Mouse (Mus musculus) layer of hippocampus, postnatal 10 days (tissue): ENCODE data around the gene Olfr550. TPM values are rescaled to one million over a fixed set of nuclear protein-coding genes. Genes with fewer than 3 reads are reported as not detected.
"Not testable (repeated sequence)": the region's sequence is repeated elsewhere in the genome, so short reads cannot be mapped to it uniquely, and the experiment has no call there.

Source experiments
- DNase-seq, 2 experiments: peaks; one replicate each; pipeline ENCODE4 v3.0.0; 2021; ENCODE audit warnings: low spot score in 2 of 2
- long read RNA-seq: library from polyadenylated mRNA; stranded (forward); transcript quantifications from one replicate; pipeline ENCODE4 v2.0.0, GENCODE M21; 2023
- total RNA-seq, 2 experiments: library from RNA; stranded (reverse); gene quantifications; 2 replicates each; pipeline ENCODE4 v1.2.3; 2021

Gene Olfr550
- total RNA-seq = 1 to 10 TPM in 1 of 2 experiments, under 1 TPM in 1; 0.94 to 2.7 TPM
- long read RNA-seq, full-length matches to known transcripts = 1 of 2 reads
- long read RNA-seq, partial matches to known transcripts = 0 of 2 reads
- long read RNA-seq, other reads (novel, unspliced or antisense) = 1 of 2 reads

DNA sequence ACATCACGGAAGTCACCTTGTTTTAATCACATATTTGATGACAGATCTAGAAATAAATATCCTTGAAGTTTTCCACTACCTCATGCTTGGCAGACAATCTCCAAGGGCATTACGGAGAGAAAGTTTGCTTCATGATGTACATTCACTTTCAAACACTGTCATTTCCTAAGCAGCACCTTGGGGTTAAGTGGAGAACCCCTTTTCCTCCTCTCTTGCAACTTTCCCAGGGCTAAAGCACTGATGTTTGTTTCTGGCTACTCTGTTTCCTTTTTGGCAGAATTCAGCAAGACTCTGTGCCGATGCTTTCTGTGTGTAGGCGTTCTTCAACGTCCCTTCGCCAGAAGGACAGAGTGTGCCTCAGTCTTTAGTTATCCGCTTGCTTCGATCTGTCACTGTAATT, at the start of gene Olfr550:
Gene Olfr550 (plus strand): TSS at position 301 of the 400 bp plus-strand sequence.
- no peak for DNase-seq

DNA sequence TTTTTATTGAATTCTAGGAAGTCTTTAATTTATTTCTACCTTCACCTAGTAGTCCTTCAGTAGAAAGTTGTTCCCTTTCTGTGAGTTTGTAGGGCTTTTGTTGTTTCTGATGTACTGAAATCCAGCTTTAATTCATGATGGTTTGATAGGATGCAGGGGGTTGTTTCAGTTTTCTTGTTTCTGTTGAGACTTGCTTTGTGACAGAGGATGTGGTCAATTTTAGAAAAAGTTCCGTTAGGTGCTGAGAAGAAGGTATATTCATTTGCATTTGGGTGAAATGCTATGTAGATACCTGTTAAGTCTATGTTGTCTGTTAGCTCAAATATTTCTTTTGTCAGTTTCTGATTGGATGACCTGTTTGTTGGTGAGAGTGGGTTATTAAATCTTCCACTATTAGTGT, 42.2 kb upstream of the Olfr550 start:
- no peak for DNase-seq

DNA sequence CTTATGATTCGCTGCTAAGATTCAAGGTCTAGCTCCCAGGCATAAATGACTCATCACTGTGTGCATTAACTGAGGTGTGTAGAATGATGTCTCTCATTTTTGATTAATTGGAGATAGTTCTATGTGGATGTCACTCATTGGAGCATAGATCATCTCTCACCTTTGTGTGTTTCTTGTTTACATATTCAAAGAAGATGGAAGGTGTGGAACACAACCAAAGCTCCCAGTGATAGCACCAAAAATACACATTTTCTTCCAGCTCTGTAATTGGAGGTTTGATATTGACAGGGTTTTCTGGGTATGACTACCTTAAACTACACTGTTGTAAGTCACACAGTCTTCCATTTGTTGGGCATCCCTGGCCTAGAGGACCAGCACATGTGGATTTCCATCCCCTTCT, 36.8 kb upstream of the Olfr550 start, which contains the start of gene Olfr547:
Gene Olfr547 (plus strand): TSS at position 301 of the 400 bp plus-strand sequence.
- no peak for DNase-seq

DNA sequence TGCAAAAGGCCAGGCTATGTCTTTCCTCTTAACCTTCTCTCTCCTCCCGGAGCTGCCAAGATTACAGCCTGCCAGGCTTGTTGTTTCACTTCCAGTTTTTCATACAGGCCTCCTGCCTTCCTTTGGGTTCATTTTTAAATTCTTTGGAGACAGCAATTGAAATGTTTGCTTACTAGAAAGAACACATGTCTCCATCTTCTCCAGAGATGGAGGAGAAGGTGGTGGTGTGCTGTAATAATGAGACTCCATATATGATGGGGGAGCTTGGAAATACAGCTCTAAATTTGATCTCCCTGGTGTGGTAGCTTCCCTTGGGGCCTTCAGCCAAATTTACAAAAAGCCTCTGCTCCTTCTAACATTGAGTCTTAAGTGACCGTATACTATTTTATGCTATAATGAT, 30.6 kb upstream of the Olfr550 start, which contains the start of gene Olfr548-ps1:
Gene Olfr548-ps1 (plus strand): TSS at position 301 of the 400 bp plus-strand sequence.
- DNase-seq = no peak

DNA sequence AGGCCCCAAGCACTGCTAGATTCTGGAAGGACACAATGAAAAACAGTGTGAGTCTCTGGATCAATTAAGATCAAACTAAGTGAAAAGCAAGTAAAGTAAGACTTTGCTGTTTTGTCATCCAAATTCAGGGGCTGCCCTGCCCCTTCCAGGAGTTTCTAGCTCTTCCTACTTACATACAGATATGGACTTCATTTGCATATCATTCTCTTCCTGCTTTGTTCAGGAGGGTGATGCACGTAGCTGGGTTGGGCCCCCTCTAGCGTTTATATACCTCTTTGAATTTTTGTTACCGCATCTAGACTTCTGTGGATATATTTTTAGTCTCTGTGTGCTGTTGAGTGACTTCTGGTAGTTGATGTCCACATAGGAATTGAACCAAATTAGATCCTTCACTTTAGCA, 30.0 kb upstream of the Olfr550 start:
- no peak for DNase-seq

DNA sequence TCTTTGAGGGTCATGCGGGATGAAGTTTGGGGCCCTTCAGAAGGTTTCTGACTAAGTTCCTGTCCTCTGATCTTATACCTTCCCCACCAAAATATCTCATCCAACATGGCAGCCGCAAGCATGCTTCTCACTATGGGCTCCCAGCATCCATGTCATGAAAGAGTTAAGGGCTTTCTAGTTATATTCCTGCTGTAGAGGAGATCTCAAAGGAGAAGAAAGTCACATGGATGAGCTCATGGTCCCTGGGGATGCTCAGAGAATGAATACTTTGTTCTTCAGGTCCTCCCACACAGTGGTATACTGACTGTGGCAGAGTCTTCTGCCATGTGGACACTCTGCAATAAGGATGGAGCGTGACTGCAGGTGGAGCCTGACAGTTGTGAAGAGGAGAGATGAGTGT, 21.7 kb upstream of the Olfr550 start, which contains the start of gene Olfr549:
Gene Olfr549 (plus strand): TSS at position 301 of the 400 bp plus-strand sequence.
- DNase-seq = no peak

DNA sequence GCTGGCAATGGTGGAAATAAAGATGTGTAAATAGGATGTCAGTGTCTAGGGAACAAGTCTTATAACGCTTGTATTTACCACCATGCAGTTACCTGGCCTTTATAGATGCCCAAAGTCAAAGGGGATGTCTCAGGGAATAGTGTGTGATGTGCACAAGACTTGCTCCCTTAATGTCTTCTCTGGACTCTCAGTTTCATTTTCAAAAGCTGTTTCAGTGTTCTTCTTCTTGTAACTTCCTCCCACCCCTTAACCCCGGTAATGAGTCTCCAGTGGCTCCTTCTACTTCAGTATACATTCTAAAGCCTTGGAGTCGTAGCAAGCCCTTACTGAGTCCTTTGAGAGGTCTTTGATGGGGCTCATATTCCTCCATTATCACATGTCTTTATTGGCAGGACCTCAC, 18.0 kb upstream of the Olfr550 start:
- no peak for DNase-seq

DNA sequence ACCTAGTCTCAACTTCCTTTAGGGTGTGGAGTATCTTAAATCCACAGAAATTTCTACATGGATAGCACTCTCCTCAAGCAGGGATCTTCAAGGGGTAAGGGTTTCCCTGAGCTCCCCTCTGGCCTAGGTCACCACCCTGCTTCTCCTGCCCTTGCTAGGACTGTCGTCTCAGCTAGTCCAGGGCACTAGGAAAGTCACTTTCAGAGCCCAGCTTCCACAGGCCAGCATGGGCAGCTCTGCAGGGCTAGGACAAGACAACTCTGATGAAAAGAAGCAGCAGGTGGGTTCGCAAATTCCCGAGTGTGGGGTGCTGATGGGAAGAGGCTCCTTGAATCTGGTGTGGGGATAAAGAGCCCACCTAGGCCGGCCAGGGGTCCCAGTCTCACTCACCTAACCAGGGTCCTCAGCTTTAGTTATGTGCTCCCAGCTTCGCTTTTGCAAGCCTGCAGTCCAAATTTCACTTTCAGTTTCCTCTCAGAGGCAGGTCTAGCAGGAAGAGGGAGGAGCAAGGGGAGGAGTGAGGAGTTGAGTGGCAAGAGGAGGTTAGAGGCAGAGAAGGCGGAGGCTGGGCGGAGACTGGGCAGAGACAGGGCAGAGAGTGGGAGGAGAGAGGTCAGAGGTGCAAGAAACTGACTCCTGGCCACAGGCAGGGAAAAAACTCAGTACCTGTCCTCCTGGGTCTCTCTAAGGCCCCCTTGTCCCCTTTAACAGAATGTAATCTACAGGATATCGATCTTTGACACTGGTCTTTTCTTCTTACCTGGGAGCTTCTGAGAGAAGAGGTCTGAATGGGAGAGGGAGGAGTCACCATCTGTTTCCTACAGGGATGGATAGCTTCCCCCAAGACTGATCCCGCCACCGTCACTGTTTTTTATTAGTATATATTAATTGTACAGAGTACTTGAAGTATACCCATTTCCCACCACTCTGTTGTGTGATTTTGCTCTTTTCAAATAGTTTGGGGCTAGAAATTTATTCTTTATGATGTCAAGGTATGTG, 5.9 kb upstream of the Olfr550 start, which contains the start of gene Trim21:
Gene Trim21 (minus strand): TSS at position 488 of the 999 bp plus-strand sequence.
- peak; percentile 49 to 64 for DNase-seq

DNA sequence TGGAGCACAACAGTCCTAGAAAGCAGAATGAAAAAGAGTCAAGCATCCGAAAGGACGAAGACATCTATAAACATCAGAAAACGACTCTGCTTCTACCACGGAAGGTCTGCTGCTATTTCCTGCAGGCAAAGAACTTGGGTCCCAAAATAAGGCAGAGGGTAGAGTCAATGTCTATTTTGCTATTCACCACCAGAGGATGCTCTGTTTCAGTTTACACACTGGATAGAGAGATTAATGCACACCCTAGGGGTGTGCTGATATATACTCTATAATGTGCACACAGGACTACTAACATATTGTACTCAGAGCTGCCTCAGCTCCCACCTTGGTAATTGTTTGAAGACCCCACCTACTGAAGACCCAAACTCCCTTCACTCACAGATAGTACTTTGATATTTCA, 5.0 kb upstream of the Olfr550 start:
- DNase-seq = no peak

DNA sequence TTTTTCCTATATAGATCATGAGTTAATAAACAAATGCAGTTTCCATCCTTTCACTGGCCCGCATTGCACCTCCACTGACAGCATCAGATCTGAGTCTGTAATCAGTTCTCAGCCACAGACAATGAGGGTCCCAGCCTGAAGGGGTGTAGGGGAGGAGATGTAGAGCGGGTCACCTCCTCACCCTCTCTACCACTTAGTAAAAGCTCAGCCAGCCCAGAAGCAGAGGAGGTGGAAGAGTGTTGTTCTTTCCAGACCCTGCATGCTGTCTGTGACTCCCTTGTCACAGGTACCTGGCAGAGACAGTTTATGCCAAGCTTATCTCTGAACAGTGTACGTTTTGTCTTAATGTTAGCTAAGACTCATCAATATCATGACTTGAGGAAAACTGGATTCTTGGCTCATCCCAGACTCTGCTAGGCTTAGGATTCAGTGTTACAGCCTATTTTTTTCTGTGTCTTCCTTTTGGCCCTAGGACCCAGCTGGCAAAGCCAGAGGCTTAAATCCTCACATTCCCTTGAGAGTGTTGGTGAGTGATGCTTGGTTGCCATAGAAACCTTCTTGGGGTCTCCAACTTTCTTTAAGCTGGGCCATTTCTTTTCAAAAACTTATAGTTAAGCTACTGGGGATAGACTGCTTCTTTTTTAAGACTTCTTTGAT, 2.1 kb downstream of the Olfr550 start:
- DNase-seq = no peak

DNA sequence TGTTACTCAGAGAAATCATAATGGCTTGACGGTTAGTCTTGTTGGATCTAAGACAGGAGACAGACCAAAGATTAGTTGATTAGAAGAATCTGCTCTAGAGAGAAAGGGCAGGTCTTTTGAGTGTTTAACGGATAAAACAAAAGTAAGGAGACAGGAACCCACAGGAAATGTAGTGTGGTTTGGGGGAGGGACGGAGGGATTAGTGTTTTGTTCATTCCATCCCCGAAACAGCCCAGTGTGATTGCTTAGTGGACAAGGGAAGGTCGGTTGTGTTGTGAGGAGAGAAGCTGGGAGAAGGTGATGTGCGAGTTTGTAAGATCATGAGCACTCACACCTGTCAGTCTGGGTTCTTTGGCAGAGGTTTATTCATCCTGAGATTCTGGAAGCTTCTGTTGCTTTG, 4.8 kb downstream of the Olfr550 start:
- no peak for DNase-seq

DNA sequence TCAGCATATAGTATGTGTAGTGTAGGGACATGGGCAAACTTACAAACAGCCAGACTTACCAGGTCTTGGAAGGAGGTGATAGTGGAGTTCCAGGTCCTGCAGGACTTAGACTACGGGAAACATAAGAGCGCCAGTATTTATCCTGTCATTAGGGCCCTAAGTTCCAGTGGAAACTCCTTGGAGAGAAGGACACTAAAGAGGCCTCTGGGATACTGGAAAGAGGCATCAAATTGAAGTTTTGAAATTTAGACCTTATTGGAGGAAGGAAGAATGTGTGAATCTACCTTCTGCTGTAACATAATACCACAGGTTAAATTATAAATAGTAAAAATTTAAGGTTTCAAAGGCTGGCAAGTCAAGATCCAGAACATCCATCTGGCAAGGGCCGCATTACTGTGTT, 20.5 kb downstream of the Olfr550 start, which contains the start of gene Olfr551:
Gene Olfr551 (minus strand): TSS at position 101 of the 400 bp plus-strand sequence.
- no peak for DNase-seq

DNA sequence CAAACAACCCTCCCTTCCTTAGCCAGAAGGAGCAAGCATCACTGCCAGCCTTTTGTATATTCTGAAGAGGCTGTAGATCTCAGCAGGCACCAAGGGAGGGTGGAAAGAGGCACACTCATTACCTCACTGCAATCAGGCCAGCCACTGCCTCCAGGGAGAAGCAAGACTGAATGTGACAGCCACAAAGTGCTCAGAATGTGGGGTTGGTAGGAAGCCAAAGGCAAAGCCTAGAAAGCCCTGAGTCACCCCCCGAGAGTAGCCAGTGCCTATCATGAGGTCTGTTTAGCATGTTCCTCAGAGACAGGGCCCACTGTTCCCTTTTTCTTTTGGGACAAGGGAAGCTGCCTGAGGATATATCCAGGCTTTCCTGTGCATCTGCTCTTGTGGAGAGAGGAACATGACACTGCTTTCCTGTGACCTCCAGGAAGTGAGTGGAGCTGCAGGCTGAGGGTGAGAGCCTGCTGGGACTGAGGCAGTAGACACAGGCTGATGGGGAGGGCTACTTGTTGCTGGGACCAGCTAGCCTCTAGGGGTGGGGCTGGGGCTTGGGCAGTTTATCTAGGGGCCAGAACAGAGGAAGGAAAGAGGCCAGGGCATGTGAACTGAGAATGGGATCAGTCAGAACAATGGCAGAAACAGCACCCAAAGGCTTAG, 26.3 kb downstream of the Olfr550 start, which contains the start of gene Olfr552:
Gene Olfr552 (plus strand): TSS at position 393 of the 654 bp plus-strand sequence.
- DNase-seq = no peak

DNA sequence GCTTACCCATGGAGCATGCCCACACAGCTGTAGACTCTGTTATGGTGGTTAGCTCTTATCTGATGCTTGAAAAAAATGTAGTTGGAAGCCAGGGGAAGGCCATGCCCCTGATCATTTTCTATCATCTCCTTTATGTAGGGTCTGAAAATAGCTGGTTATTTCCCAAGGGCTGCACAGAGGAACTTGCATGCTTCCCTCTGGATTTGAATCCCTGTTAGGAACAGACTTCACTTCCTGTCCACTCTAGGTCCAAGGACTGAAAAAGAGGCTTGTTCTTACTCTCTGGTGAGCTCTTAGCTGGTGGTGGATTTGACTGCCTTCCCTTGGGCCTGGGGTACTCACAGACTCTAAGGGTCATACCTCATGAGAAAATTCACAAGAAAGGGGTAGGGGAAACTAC, 46.9 kb downstream of the Olfr550 start, which contains the start of gene Olfr553:
Gene Olfr553 (minus strand): TSS at position 101 of the 400 bp plus-strand sequence.
- DNase-seq = no peak

DNA sequence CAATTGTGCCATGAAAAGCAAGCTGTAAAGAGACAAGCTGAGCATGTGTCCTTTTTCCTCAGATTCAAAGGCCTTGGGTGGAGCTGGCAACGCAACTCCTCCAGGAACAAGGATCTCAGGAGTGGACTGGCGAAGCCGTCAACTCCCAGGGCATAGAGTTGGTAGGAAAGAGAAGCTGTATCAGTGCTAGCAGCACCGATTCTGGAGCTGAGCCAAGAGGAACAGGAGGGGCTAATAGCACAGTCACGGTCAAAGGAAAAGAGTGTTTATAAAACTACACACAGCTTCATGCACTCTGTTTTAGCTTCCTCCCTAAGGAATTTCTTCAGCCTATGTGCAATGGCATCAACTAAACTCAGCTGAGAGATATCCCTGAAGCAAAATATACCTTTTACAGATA, 48.4 kb downstream of the Olfr550 start:
- DNase-seq = no peak

DNA sequence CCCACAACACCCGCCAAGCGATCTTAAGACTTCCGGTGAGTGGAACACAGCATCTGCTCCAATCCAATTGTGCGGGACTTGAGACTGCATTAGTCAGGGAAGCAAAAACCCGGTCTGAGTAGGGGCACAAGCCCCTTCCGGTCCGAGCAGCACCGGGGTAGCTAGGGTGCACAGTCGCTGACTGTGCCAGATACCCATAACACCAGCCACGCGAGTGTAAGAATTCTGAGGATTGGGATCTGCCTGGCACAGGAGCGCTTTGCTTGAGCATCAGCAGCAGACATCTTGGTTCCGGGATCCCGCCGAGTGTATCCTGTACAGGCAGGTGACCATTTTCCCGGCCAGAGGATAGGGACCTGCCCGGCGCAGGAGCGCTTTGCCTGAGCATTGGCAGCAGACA, 49.1 kb downstream of the Olfr550 start:
- DNase-seq = not testable (repeated sequence)

Other genes starting within 250 kb of the Olfr550 start
- 10 to 100 TPM; 15.6 to 18.8 TPM for gene Rrm1, start 129.7 kb upstream of the Olfr550 start, total RNA-seq
- gene Olfr543, start 89.8 kb upstream of the Olfr550 start, total RNA-seq = not detected
- not detected for gene Olfr544, start 83.1 kb upstream of the Olfr550 start, total RNA-seq
- gene Olfr545, start 71.9 kb upstream of the Olfr550 start, total RNA-seq = not detected
- not detected for gene Olfr547, start 36.7 kb upstream of the Olfr550 start, total RNA-seq
- not detected for gene Olfr548-ps1, start 30.5 kb upstream of the Olfr550 start, total RNA-seq
- gene Olfr549, start 21.6 kb upstream of the Olfr550 start, total RNA-seq = not detected
- 1 to 10 TPM; 2.4 to 3.2 TPM for gene Trim21, start 6.0 kb upstream of the Olfr550 start, total RNA-seq
- gene Olfr551, start 20.4 kb downstream of the Olfr550 start, total RNA-seq = not detected
- gene Olfr552, start 26.3 kb downstream of the Olfr550 start, total RNA-seq = under 1 TPM; 0.13 to 0.18 TPM
- gene Olfr553, start 46.8 kb downstream of the Olfr550 start, total RNA-seq = not detected
- not detected for gene Olfr554, start 67.0 kb downstream of the Olfr550 start, total RNA-seq
- gene Olfr555, start 87.4 kb downstream of the Olfr550 start, total RNA-seq = not detected
- not detected for gene Olfr556, start 93.5 kb downstream of the Olfr550 start, total RNA-seq
- 1 to 10 TPM; 6.2 to 7.5 TPM for gene Trim68, start 115.9 kb downstream of the Olfr550 start, total RNA-seq
- not detected for gene Olfr557, start 124.5 kb downstream of the Olfr550 start, total RNA-seq
- gene Olfr558, start 130.8 kb downstream of the Olfr550 start, total RNA-seq = under 1 TPM; 0.34 to 0.49 TPM
- not detected for gene Olfr33, start 147.6 kb downstream of the Olfr550 start, total RNA-seq
- gene Olfr559, start 156.0 kb downstream of the Olfr550 start, total RNA-seq = not detected
- gene Olfr560, start 187.9 kb downstream of the Olfr550 start, total RNA-seq = not detected
- under 1 TPM; 0.23 to 0.76 TPM for gene Olfr78, start 188.0 kb downstream of the Olfr550 start, total RNA-seq
- not detected for gene Olfr561, start 199.8 kb downstream of the Olfr550 start, total RNA-seq
- not detected for gene Olfr564, start 232.0 kb downstream of the Olfr550 start, total RNA-seq